ENCODE assay signal across 9 mouse cellular contexts in genomic region chr19:40658935-40659334, GRCm38 (mm10). TPM values are rescaled to one million over a fixed set of nuclear protein-coding genes. Genes with fewer than 3 reads are reported as not detected.
DNase-seq lines count a peak whose midpoint lies in the region; ATAC-seq lines count a peak whose summit lies in the region.
"Had no signal": no experiment of that assay in that cellular context is flagged by ENCODE, and none has a peak within 500 bp of the region (broad histone marks: within the 10 kb centered on the region; RNA-seq: fewer than 3 reads in every experiment).

No protein-coding gene starts in this region.

- no peak overlapping the region for H3K9ac ChIP-seq in limb, embryonic 11.5 days (ENCODE audit: low read length)
- no peak overlapping the region for H3K9ac ChIP-seq in lung, embryonic 16.5 days (ENCODE audit: low read length)
- no peak overlapping the region for H3K9ac ChIP-seq in stomach, embryonic 16.5 days (ENCODE audit: low read length)

- no peak overlapping the region for H3K4me3 ChIP-seq in limb, embryonic 11.5 days (ENCODE audit: low read depth, low read length)
- H3K4me3 ChIP-seq in limb, embryonic 10.5 days: no peak overlapping the region
- peak overlapping the region; percentile 9; the same call in 1 of the 2 replicates for H3K4me3 ChIP-seq in lung, embryonic 16.5 days (ENCODE audit: low read length)
- no peak overlapping the region for H3K4me3 ChIP-seq in stomach, embryonic 16.5 days (replicated peaks; ENCODE audit: low read length)

- peak; percentile 75 for DNase-seq in heart, adult 11 months
- no peak for DNase-seq in heart, postnatal 4 days
- DNase-seq in limb, embryonic 11.5 days (ENCODE audit: low spot score): peak; percentile 23
- no peak for DNase-seq in limb, embryonic 10.5 days (ENCODE audit: low spot score)
- DNase-seq in cerebellum, adult 18-20 months: no peak
- DNase-seq in spleen, postnatal 14 days (ENCODE audit: low spot score in 2 of 2): no peak
- DNase-seq: thymus, postnatal 4 days had no signal

- H3K4me1 ChIP-seq in limb, embryonic 11.5 days (ENCODE audit: control insufficient read depth, insufficient read depth, low read length): 0 out of 2 replicates have a peak, but pooled peaks cover 7% of the 10 kb centered on the region
- peaks cover 22% of the 10 kb centered on the region for H3K4me1 ChIP-seq in limb, embryonic 10.5 days
- peaks cover 32% of the 10 kb centered on the region for H3K4me1 ChIP-seq in lung, embryonic 16.5 days (replicated peaks; ENCODE audit: control insufficient read depth, insufficient read depth, low read length)
- peaks cover 7% of the 10 kb centered on the region; the same call in 1 of the 2 replicates for H3K4me1 ChIP-seq in stomach, embryonic 16.5 days (ENCODE audit: control insufficient read depth, insufficient read depth, low read length)

- ATAC-seq in limb, embryonic 11.5 days (ENCODE audit: insufficient number of reproducible peaks, low FRiP score, low TSS enrichment, low read depth): no peak
- ATAC-seq in lung, embryonic 16.5 days (ENCODE audit: low read depth): no peak; the same call in 1 of the 2 replicates
- no peak for ATAC-seq in stomach, embryonic 16.5 days (ENCODE audit: insufficient read depth, low FRiP score)

- no peaks in the 10 kb centered on the region for H3K9me3 ChIP-seq in limb, embryonic 11.5 days (ENCODE audit: control insufficient read depth, low read length)
- H3K9me3 ChIP-seq in limb, embryonic 10.5 days (replicated peaks): no peaks in the 10 kb centered on the region
- H3K9me3 ChIP-seq in lung, embryonic 16.5 days (ENCODE audit: control insufficient read depth, low read length): no peaks in the 10 kb centered on the region
- H3K9me3 ChIP-seq in stomach, embryonic 16.5 days (replicated peaks; ENCODE audit: control insufficient read depth, low read length): no peaks in the 10 kb centered on the region

- no peak overlapping the region for H3K4me2 ChIP-seq in limb, embryonic 11.5 days (ENCODE audit: low read depth, severe bottlenecking)
- H3K4me2 ChIP-seq in lung, embryonic 16.5 days (ENCODE audit: low read depth, low read length): peak overlapping the region; percentile 64
- peak overlapping the region; percentile 52 for H3K4me2 ChIP-seq in stomach, embryonic 16.5 days (ENCODE audit: low read depth, low read length)

- 40% methylated on average over 5 of the region's 5 CpGs for WGBS in limb, embryonic 11.5 days
- WGBS in limb, embryonic 10.5 days: 40% methylated on average over 5 of the region's 5 CpGs
- WGBS in lung, embryonic 16.5 days: 35% methylated on average over 5 of the region's 5 CpGs
- WGBS in stomach, embryonic 16.5 days: 43% methylated on average over 5 of the region's 5 CpGs

- H3K27me3 ChIP-seq in limb, embryonic 11.5 days (ENCODE audit: control insufficient read depth, insufficient read depth, low read length): no peaks in the 10 kb centered on the region
- H3K27me3 ChIP-seq in limb, embryonic 10.5 days (ENCODE audit: low read depth, poor library complexity, severe bottlenecking): peaks cover 14% of the 10 kb centered on the region; the same call in 1 of the 2 replicates
- no peaks in the 10 kb centered on the region for H3K27me3 ChIP-seq in lung, embryonic 16.5 days (ENCODE audit: control insufficient read depth, insufficient read depth, low read depth, low read length)
- H3K27me3 ChIP-seq in stomach, embryonic 16.5 days (ENCODE audit: control insufficient read depth, insufficient read depth, low read length): no peaks in the 10 kb centered on the region

- no peaks in the 10 kb centered on the region for H3K36me3 ChIP-seq in limb, embryonic 11.5 days (ENCODE audit: control insufficient read depth, insufficient read depth, low read length)
- no peaks in the 10 kb centered on the region for H3K36me3 ChIP-seq in limb, embryonic 10.5 days
- no peaks in the 10 kb centered on the region for H3K36me3 ChIP-seq in lung, embryonic 16.5 days (ENCODE audit: control insufficient read depth, insufficient read depth, low read length)
- no peaks in the 10 kb centered on the region for H3K36me3 ChIP-seq in stomach, embryonic 16.5 days (ENCODE audit: control insufficient read depth, insufficient read depth, low read length)

- H3K27ac ChIP-seq in limb, embryonic 11.5 days (replicated peaks; ENCODE audit: low read depth, low read length): no peak overlapping the region
- H3K27ac ChIP-seq in limb, embryonic 10.5 days: no peak overlapping the region
- no peak overlapping the region for H3K27ac ChIP-seq in lung, embryonic 16.5 days (ENCODE audit: low read length)
- no peak overlapping the region for H3K27ac ChIP-seq in stomach, embryonic 16.5 days (ENCODE audit: low read length)

RNA-seq across cellular contexts. Expression of gene Entpd1, which starts 46.8 kb away (rescaled TPM):
- total RNA-seq in heart, postnatal 4 days (2021): 10 to 100 TPM; 32.3 to 33.3 TPM
- 3.7 and 3.9 TPM in 2 replicates for polyA plus RNA-seq in limb, embryonic 11.5 days (2014; fragmentation: Nextera tagmentation; extraction: Ambion mirVana)
- 2.0 and 3.9 TPM in 2 replicates for polyA plus RNA-seq in limb, embryonic 10.5 days (2016; fragmentation: Nextera tagmentation; extraction: Ambion mirVana)
- 16.8 and 18.6 TPM in 2 replicates for polyA plus RNA-seq in lung, embryonic 16.5 days (2015; fragmentation: Nextera tagmentation; extraction: Ambion mirVana)
- polyA plus RNA-seq in stomach, embryonic 16.5 days (2015; fragmentation: Nextera tagmentation; extraction: Ambion mirVana): 14.0 and 16.2 TPM in 2 replicates

RNA-seq across cellular contexts. Expression of gene Tctn3, which starts 46.9 kb away (rescaled TPM):
- 1 to 10 TPM; 7.3 to 7.8 TPM for total RNA-seq in heart, postnatal 4 days (2021)
- polyA plus RNA-seq in limb, embryonic 11.5 days (2014; fragmentation: Nextera tagmentation; extraction: Ambion mirVana): 10.6 and 11.0 TPM in 2 replicates
- polyA plus RNA-seq in limb, embryonic 10.5 days (2016; fragmentation: Nextera tagmentation; extraction: Ambion mirVana): 9.2 and 9.4 TPM in 2 replicates
- polyA plus RNA-seq in lung, embryonic 16.5 days (2015; fragmentation: Nextera tagmentation; extraction: Ambion mirVana): 11.8 and 12.7 TPM in 2 replicates
- 9.2 and 9.4 TPM in 2 replicates for polyA plus RNA-seq in stomach, embryonic 16.5 days (2015; fragmentation: Nextera tagmentation; extraction: Ambion mirVana)

Comparison
In these comparisons a context has a peak if more than half of its experiments do, and no peak if none do; other contexts are left out.
1. DNase-seq: peak in heart, adult 11 months (single experiment) and limb, embryonic 11.5 days (single experiment); none in heart, postnatal 4 days (single experiment), limb, embryonic 10.5 days (single experiment), cerebellum, adult 18-20 months (0 of 2) and spleen, postnatal 14 days (0 of 2).